Mouse (Mus musculus) T-cell, adult 2 months (primary cell): ENCODE measurements around the gene Pyy.

Experiments used
- DNase-seq: peaks from one replicate; pipeline ENCODE4 v3.0.0; 2022; ENCODE audit warnings: low spot score

Pyy gene

DNA sequence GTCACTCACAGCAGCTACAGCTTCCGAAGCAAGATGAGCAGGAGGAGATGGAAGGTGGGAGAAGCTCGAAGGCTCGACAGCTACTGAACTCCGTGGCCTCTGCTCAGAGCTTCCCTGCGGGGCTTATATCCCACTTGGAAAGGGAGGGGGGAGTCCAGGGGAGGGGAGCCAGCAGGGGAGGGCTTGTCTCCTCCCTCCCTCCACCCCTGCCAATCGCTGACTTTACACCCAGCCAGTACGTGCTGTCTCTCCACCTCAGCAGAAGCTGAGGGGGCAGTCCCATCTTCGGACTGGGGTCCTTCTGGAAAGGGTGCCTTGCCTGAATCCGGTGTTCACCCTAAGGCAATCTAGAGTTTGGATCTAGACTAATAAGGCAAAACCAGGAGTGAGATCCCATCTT is at the start of gene Pyy:
Gene Pyy, minus strand, starts transcription at position 101 of the 400 bp plus-strand sequence.
- DNase-seq: no peak

DNA sequence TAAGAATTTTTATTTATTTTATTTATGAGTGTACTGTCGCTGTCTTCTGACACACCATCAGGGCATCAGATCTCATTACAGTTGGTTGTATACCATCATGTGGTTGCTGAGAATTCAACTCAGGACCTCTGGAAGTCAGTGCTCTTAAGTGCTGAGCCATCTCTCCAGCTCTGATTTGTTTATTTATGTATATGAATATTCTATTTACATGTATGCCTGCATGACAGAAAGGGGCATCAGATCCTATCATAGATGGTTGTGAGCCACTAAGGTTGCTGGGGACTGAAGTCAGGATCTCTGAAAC is 49.1 kb upstream of the Pyy start:
- DNase-seq: no peak

DNA sequence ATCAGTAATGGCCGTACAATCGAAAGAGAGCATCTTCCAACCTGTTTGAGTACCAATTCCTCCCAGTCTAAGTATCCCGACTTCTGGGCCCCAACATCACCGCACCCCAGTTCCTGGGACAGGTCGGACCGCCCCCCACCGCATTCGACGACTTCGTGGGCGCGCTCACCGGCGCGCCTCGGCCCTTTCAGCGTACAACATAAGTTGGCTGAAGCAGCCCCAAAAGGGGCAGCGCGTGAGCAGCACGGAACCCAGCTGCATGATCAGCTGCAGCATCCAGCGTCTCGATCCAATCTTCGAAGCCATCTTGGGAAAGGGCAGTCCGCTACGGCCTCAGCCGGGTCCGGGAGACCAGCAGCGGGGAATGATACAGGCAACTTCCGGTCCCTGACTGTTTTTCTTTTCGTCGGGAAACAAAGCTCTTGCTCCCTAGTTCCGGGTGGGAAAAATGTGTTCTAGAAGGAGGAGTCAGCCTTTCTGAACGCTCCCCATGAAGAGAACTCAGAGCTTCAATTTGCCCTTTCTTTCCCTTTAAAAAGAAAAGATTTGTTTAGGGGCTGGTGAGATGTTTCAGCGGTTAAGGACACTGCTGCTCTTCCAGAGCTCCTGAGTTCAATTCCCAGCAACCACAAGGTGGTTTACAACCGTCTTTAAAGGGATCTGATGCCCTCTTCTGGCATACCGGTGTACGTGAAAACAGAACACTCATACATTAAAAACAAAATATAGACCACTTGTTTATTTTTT is 48.6 kb upstream of the Pyy start, which contains the start of gene Tmem101:
Gene Tmem101, minus strand, starts transcription at position 366 of the 747 bp plus-strand sequence.
- DNase-seq: peak; percentile 84

DNA sequence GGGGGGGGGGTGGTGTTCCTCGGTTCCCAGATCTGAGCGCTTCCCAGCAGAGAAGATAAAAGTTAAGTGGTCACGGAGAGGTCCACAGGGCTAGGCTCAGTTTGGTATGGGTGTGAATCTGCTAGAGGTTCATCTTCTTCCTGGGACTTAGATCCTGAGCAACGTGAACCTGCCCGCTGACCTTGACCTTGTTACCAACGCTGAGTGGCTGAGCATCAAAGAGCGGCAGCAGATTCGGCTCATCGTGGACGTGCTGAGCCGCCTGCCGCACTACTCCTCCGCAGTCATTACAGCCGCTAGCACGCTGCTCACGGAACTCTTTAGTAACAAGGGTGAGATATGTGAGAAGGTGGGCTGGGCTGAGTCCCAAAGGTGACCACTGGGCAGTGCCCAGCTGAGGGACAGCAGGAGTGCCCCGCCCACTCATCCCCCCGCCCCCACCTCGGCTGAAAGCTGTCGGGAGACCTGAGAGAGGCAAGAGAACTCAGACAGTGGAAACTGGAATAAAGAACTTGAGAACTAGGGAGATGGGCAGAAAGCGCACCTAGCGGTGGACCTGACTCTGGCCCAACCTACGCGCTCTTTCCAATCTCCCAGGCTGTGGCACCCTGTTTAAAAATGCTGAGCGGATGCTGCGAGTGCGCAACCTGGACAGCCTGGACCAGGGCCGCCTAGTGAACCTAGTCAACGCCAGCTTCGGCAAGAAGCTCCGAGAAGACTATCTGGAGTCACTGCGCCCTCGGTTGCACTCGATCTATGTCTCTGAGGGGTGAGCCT is 39.8 kb upstream of the Pyy start:
- no peak for DNase-seq

- no peak for DNase-seq
Observed at GRCm38 (mm10) chr11:102146531-102146930, 38.9 kb upstream of the Pyy start.

DNA sequence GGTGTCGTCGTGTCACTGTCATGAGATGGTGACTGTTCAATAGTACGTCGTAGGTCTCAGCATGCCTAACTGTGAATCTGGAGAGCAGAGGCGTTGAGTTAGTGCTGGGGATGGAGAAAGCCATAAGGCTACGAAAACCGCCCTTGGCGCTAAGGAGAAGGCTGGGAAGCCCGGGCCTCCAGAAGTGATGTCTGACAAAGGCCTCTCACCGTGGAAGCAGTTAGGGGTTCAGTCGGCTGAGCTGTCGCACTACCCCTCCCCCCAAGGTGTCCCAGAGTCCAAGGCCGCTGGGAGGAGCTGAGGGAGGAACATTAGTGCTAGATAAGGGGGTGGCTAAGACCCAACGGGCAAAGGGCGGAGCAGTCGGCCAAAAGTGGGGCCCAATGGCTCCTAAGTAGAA is 38.4 kb upstream of the Pyy start:
- no peak for DNase-seq

DNA sequence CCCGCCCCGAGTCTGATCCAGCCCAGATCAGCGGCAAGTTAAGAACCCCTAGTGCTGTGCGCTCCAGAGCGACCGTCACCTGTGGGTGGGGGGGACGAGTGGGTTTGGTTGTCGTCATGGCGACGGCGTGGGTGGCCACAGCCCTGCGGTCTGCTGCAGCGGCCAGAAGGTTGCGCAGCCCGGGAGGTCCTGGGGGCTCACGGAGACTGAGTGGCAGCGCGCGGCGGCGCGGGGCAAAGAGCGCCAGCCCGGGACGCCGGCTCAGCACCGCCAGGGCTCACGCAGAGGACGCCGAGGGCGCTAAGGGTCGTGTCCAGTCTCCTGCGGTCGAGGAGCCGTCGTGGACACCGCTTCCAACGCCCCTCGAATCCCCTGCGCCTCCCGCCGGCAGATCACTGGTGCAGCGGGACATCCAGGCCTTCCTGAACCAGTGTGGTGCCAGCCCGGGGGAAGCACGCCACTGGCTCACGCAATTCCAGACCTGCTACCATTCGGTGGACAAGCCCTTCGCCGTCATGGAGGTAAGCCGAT is 37.9 kb upstream of the Pyy start, which contains the start of gene Nags:
Gene Nags, plus strand, starts transcription at position 43 of the 531 bp plus-strand sequence.
- no peak for DNase-seq

DNA sequence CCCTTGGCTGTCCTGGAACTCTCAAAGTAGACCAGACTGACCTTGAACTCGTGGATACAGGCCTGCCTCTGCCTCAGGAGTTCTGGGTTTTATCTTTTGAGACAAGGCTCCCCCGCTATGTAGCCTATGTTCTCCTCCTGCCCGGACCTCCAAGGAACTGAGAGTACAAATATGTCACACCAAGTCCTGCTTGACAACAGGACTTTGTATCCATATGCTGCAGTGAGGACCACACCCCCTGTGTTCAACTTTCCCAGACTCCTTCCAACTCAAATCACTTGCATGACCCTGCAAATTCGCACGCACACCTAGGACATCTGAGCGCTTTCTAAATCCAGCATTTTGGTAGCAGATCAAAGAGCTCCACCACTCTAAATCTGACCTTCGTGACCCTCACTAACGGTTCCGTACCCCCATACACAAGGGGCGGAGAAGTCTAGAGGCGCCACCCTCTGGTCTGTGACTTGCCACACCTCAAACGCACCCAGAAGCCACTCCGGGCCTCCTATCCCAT is 37.4 kb upstream of the Pyy start:
- DNase-seq: no peak

GRCm38 (mm10) chr11:102142355-102142754 is 34.7 kb upstream of the Pyy start:
- DNase-seq: no peak

GRCm38 (mm10) chr11:102140508-102140907 is 32.9 kb upstream of the Pyy start:
- peak; percentile 48 for DNase-seq

GRCm38 (mm10) chr11:102138447-102138740 is 30.8 kb upstream of the Pyy start:
- peak; percentile 55 for DNase-seq

- no peak for DNase-seq
Observed at GRCm38 (mm10) chr11:102137625-102138446, 30.2 kb upstream of the Pyy start.

- DNase-seq: no peak
Observed at GRCm38 (mm10) chr11:102134516-102134915, 26.9 kb upstream of the Pyy start.

DNA sequence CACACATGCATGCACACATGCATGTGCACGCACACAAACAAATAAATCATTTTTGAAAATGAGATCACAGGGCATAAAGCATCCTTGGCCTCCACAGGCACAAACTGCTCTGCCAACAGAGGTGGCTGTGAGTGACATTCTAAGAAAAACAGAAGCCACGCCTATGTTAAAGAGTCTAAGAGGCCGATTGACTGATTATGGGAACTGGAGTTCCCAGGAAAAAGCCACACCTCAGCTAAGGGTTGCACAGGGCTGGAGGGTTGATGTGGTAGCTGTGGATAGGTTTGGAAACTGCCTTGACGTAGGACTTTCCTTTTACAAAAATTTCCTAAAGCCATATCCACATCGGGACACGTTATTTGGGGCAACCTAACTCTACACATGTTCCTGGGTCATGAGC is 9.8 kb upstream of the Pyy start:
- no peak for DNase-seq

- DNase-seq: no peak
Observed at GRCm38 (mm10) chr11:102116241-102116640, 8.6 kb upstream of the Pyy start.

DNA sequence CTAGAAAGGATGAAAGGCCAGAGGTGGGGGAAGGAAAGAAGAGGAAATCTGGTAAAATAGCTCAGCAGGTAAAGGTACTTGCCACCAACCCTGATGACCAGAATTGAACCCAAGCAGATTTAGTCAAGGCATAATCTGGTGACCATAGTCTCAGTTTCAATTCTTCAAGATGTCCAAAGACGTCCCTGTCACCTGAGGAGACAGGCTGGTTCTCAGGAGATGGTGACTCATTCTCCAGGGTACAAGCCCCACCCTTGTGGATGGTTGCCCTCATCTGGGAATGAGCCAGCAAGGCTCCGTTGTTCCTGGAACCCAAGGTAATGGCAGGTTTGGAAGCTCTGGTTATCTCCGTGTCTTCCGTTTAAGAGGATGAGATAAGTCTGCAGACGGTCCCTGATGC is 3.9 kb upstream of the Pyy start:
- no peak for DNase-seq

DNA sequence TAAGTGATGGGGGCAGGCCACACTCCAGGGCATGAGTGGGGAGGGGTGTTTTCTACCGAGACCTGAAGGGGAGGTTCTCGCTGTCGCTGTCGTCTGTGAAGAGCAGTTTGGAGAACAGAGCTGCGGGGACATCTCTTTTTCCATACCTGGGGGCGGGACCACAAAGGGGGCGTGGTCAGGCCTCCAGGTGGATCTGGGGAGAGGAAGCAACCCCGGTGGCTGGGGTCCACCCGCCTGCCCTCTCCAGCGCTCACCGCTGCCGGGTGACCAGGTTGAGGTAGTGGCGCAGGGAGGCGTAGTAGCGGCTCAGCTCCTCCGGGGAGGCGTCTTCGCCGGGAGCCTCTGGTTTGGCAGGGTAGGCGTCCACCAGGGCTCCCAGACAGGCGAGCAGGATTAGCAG is 721 bp downstream of the Pyy start:
- no peak for DNase-seq

DNA sequence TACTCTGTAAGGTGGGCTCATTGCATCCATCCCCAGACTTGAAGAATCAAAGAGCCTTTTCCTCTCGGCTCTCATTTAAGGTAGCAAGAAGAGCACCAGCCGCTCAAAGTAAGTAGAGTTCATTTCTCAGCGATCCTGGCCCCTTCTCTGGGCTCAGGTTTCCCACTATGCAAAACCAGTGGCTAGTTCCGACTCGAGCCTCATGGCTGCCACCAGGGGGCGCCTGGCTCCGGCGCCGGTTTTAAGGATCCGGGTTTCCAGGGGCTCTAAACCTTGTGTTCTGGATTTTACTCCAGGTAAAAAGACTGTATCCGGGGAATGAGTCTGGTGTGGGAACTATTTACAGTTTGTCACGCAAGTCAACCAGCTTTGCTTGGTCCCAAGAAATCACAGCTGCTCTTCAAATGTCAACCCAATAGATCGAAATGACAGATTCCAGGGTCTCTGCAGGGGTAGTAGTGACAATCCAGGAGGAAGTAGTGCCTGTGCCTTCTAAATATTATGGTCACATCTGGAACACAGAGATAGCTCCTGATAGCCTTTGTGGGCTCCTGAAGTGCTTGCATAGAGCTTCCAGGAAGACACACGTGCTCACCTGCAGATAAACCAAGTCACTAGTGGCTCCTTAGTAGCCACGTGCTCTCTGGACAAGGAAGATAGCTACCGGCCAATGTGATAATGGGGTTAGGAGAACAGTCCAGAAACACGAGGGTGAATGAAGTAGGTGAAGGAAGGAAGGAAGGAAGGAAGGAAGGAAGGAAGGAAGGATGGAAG is 5.0 kb downstream of the Pyy start:
- DNase-seq: peak; percentile 40

- no peak for DNase-seq
Observed at GRCm38 (mm10) chr11:102101219-102101618, 6.4 kb downstream of the Pyy start, which contains the start of gene Ppy. Ppy (minus strand) TSS chr11:102101319.

- peak; percentile 34 for DNase-seq
Observed at GRCm38 (mm10) chr11:102096887-102097391, 10.7 kb downstream of the Pyy start.

GRCm38 (mm10) chr11:102096446-102096845 is 11.2 kb downstream of the Pyy start:
- no peak for DNase-seq
